Mouse (Mus musculus) ES-Bruce4 (cell line): ENCODE measurements around the gene Dab2ip. TPM values are rescaled to one million over a fixed set of nuclear protein-coding genes. Genes with fewer than 3 reads are reported as not detected.

Experiments
- H3K27ac ChIP-seq: 2 replicates; pipeline ENCODE4 v1.5.1; 2012; ENCODE audit warnings: low read length, inconsistent platforms; ENCODE audit not compliant: insufficient read depth
- H3K27me3 ChIP-seq: 2 replicates; pipeline ENCODE4 v1.6.1; 2012; ENCODE audit warnings: mild to moderate bottlenecking, low read length, inconsistent platforms; ENCODE audit not compliant: control insufficient read depth, poor library complexity, insufficient read depth, severe bottlenecking
- H3K36me3 ChIP-seq: 2 replicates; pipeline ENCODE4 v1.6.1; 2012; ENCODE audit warnings: inconsistent platforms, mild to moderate bottlenecking, low read length, moderate library complexity; ENCODE audit not compliant: control insufficient read depth, poor library complexity, insufficient read depth, severe bottlenecking
- H3K4me1 ChIP-seq: one replicate; pipeline ENCODE4 v1.8.1; 2011; ENCODE audit warnings: low read length; ENCODE audit not compliant: control insufficient read depth, insufficient read depth
- H3K4me3 ChIP-seq: 2 replicates; pipeline ENCODE4 v1.5.1; 2011; ENCODE audit warnings: low read depth, mild to moderate bottlenecking, low read length
- H3K9ac ChIP-seq: 2 replicates; pipeline ENCODE4 v1.6.1; 2012; ENCODE audit warnings: low read depth, mild to moderate bottlenecking, inconsistent platforms; ENCODE audit not compliant: poor library complexity, severe bottlenecking
- H3K9me3 ChIP-seq: replicated peaks from 2 replicates; pipeline ENCODE4 v1.6.1; 2012; ENCODE audit warnings: mild to moderate bottlenecking, low read length, inconsistent platforms; ENCODE audit not compliant: control insufficient read depth, poor library complexity, insufficient read depth, severe bottlenecking
- CTCF ChIP-seq: IDR thresholded peaks from one replicate; pipeline ENCODE4 v1.8.1; 2011; ENCODE audit warnings: low read depth, low read length
- EP300 ChIP-seq: IDR thresholded peaks from 2 replicates; pipeline ENCODE4 v1.6.1; 2011; ENCODE audit warnings: low read depth, low read length; ENCODE audit not compliant: insufficient read depth
- POLR2A ChIP-seq: IDR thresholded peaks from one replicate; pipeline ENCODE4 v1.8.1; 2011; ENCODE audit warnings: low read length; ENCODE audit not compliant: insufficient read depth
- polyA plus RNA-seq: library from polyadenylated mRNA; stranded (reverse); fragments of >200 nt; gene quantifications from 2 replicates; pipeline ENCODE4 v1.2.4, GENCODE M21; 2011; ENCODE audit warnings: low read depth; ENCODE audit not compliant: missing spikeins, insufficient read depth, insufficient read length

Gene Dab2ip
- polyA plus RNA-seq, 1 experiment = 29.4 TPM

GRCm38 (mm10) chr2:35678440-35678839, 120.4 kb downstream of the Dab2ip start:
- Histone ChIP-seq H3K27me3 (no peaks in the 10 kb centered on the region), H3K36me3 (no peaks in the 10 kb centered on the region), H3K9ac (no peak overlapping the region), H3K4me1 (peaks cover 21% of the 10 kb centered on the region), H3K9me3 (no peaks in the 10 kb centered on the region), H3K4me3 (no peak overlapping the region), H3K27ac (no peak overlapping the region)
- no peak for TF ChIP-seq CTCF
- TF ChIP-seq POLR2A = no peak
- TF ChIP-seq EP300 = no peak

DNA sequence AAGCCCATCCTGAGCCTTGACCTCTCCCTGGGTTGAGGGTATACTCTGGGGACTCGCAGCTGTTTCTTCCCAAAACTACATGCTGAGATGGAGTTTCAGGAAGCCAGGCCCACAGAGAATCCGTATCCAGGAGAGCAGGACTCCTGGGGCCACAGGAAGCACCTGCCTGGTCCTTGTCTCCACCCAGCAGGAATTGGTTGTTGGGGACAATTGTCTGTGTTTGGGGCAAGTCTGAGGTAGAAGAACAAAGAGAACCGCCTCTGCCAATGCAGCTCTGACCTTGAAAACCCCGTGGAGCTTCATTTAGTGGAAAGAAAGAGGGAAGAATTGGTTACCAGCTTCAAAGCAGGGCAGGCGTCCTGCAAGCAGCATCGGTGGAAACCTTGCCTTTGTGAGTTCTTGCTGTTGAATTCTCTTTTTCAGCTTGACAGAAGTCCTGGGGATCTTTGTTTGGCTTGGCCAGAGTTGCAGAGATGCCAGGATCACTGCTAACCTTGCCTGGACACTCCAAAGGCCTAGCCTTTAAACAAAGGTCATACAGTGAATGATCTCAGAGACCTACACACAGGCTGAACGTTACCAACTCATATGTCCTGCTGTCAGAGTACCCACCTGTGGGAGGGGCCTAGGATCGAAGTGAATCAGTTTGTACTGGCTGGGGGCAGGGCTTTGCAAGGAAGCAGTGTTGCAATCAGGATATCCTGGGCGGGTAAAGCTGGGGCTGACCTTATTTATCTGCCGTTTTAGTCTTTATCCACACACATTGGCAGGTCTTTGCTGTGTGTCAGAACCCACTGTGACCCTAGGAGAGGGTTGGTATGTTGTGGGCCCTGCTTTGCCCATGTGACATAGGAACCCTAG, 122.0 kb downstream of the Dab2ip start:
- Histone ChIP-seq H3K27ac (peak overlapping the region; percentile 20), H3K4me3 (no peak overlapping the region), H3K4me1 (peaks cover 21% of the 10 kb centered on the region), H3K36me3 (no peaks in the 10 kb centered on the region), H3K9me3 (no peaks in the 10 kb centered on the region), H3K9ac (no peak overlapping the region), H3K27me3 (no peaks in the 10 kb centered on the region)
- TF ChIP-seq EP300 (peak; percentile 70), CTCF (no peak), POLR2A (no peak)

- no peak for TF ChIP-seq POLR2A
- no peak for TF ChIP-seq CTCF
- no peak for TF ChIP-seq EP300
- no peak overlapping the region for H3K9ac ChIP-seq
- H3K9me3 ChIP-seq = no peaks in the 10 kb centered on the region
- no peak overlapping the region for H3K4me3 ChIP-seq
- no peaks in the 10 kb centered on the region for H3K27me3 ChIP-seq
- H3K4me1 ChIP-seq = peaks cover 21% of the 10 kb centered on the region
- H3K27ac ChIP-seq = no peak overlapping the region
- H3K36me3 ChIP-seq = no peaks in the 10 kb centered on the region
Observed at GRCm38 (mm10) chr2:35680833-35681232, 122.8 kb downstream of the Dab2ip start.

DNA sequence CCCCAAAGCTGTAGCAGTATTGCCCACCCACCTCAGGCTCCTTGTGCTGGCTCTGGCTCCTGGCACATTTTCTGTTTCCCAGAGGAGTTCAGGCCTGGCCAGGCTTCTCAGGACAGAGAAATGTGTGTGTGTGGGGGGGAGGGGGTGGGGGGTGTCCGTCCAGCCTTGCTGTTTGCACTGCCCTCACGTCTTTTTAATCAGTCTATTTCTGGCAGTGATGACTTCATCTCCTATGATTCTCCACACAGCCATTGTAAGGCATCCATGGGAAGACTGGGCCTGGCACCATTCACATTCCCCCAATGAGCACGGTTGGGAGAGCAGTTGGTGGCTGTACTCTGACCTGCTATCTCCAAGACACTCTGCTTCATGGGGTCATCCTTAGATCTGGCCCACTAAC, 125.9 kb downstream of the Dab2ip start:
- TF ChIP-seq CTCF (no peak), EP300 (no peak), POLR2A (no peak)

GRCm38 (mm10) chr2:35684735-35685312, 126.8 kb downstream of the Dab2ip start:
- no peak overlapping the region for H3K4me3 ChIP-seq
- H3K27me3 ChIP-seq = no peaks in the 10 kb centered on the region
- H3K9me3 ChIP-seq = no peaks in the 10 kb centered on the region
- no peak overlapping the region for H3K9ac ChIP-seq
- H3K4me1 ChIP-seq = peaks cover 10% of the 10 kb centered on the region
- TF ChIP-seq POLR2A (no peak), CTCF (no peak), EP300 (no peak)
- no peak overlapping the region for H3K27ac ChIP-seq
- no peaks in the 10 kb centered on the region for H3K36me3 ChIP-seq

More for the DNA sequence above, 125.9 kb downstream of the Dab2ip start:
- Histone ChIP-seq H3K27me3 (no peaks in the 10 kb centered on the region), H3K9ac (no peak overlapping the region), H3K9me3 (no peaks in the 10 kb centered on the region), H3K36me3 (no peaks in the 10 kb centered on the region), H3K27ac (no peak overlapping the region), H3K4me1 (peaks cover 15% of the 10 kb centered on the region), H3K4me3 (no peak overlapping the region)

DNA sequence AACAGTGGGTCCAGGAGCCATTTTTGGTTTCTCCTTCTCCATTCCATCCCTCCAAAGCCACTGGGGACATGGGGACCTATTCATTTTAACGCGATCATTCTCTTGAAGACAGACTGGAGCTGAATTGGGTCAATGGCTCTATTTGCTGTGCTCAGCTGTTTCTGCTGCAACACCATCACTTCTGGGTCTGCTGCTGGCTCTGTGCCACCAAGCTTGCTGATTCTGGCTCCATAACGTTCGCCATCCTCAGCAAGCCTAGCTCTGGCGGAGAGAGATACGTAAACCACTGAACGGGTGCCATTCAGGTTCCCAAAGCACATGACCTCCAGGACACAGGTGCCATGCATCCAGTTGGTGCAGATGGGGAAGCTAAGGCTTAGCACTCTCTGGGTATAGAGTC, 128.0 kb downstream of the Dab2ip start:
- H3K9ac ChIP-seq = no peak overlapping the region
- no peak overlapping the region for H3K4me3 ChIP-seq
- TF ChIP-seq EP300 = no peak
- no peak for TF ChIP-seq POLR2A
- TF ChIP-seq CTCF = no peak
- no peaks in the 10 kb centered on the region for H3K27me3 ChIP-seq
- no peaks in the 10 kb centered on the region for H3K9me3 ChIP-seq
- H3K4me1 ChIP-seq = peaks cover 9% of the 10 kb centered on the region
- H3K36me3 ChIP-seq = no peaks in the 10 kb centered on the region
- H3K27ac ChIP-seq = no peak overlapping the region
